Mouse (Mus musculus): Measurements from ENCODE around the gene Cep112. TPM values are rescaled to one million over a fixed set of nuclear protein-coding genes. Genes with fewer than 3 reads are reported as not detected.
A peak's percentile ranks its signal among the peaks of the same experiment; 100 is the strongest.

Gene Cep112
- polyA plus RNA-seq, 1 experiment from 2014 or later: 17.4 TPM

GRCm38 (mm10) chr11:108890544-108890943 is 465.6 kb downstream of the Cep112 start:
- peak overlapping the region; percentile 92 for H3K27ac ChIP-seq (replicated peaks; ENCODE audit: low read depth, low read length)
- H3K4me1 ChIP-seq (ENCODE audit: control insufficient read depth, insufficient read depth, low read length): peaks cover 27% of the 10 kb centered on the region
- no peaks in the 10 kb centered on the region for H3K36me3 ChIP-seq (ENCODE audit: control insufficient read depth, insufficient read depth, low read length)
- H3K9me3 ChIP-seq (ENCODE audit: control insufficient read depth, low read length): no peaks in the 10 kb centered on the region
- no peak for ATAC-seq (ENCODE audit: low read depth)
- DNase-seq (ENCODE audit: low spot score): no peak
- H3K27me3 ChIP-seq (replicated peaks; ENCODE audit: control insufficient read depth, insufficient read depth, low read length): no peaks in the 10 kb centered on the region
- H3K4me2 ChIP-seq (ENCODE audit: low read depth, low read length): peak overlapping the region; percentile 66
- peak overlapping the region; percentile 36 for H3K4me3 ChIP-seq (ENCODE audit: low read depth, low read length)
- WGBS: 15% methylated on average over 16 of the region's 16 CpGs
- H3K9ac ChIP-seq (ENCODE audit: low read depth, low read length): 0 out of 2 replicates have a peak overlapping the region, but pooled peaks have one; percentile 12

GRCm38 (mm10) chr11:108891111-108891870 is 466.3 kb downstream of the Cep112 start:
- H3K4me3 ChIP-seq (ENCODE audit: low read depth, low read length): peak overlapping the region; percentile 36
- under 1% methylated on average over 16 of the region's 17 CpGs for WGBS
- H3K27ac ChIP-seq (replicated peaks; ENCODE audit: low read depth, low read length): peak overlapping the region; percentile 92
- peaks cover 27% of the 10 kb centered on the region for H3K4me1 ChIP-seq (ENCODE audit: control insufficient read depth, insufficient read depth, low read length)
- DNase-seq (ENCODE audit: low spot score): peak; percentile 90
- ATAC-seq (ENCODE audit: low read depth): peak; percentile 90
- H3K36me3 ChIP-seq (ENCODE audit: control insufficient read depth, insufficient read depth, low read length): no peaks in the 10 kb centered on the region
- H3K9ac ChIP-seq (ENCODE audit: low read depth, low read length): peak overlapping the region; percentile 59
- no peaks in the 10 kb centered on the region for H3K9me3 ChIP-seq (ENCODE audit: control insufficient read depth, low read length)
- peak overlapping the region; percentile 66 for H3K4me2 ChIP-seq (ENCODE audit: low read depth, low read length)
- no peaks in the 10 kb centered on the region for H3K27me3 ChIP-seq (replicated peaks; ENCODE audit: control insufficient read depth, insufficient read depth, low read length)

- ATAC-seq (ENCODE audit: low read depth) (no peak), DNase-seq (ENCODE audit: low spot score) (no peak)
- Histone ChIP-seq H3K27me3 (replicated peaks; ENCODE audit: control insufficient read depth, insufficient read depth, low read length) (no peaks in the 10 kb centered on the region), H3K9me3 (ENCODE audit: control insufficient read depth, low read length) (no peaks in the 10 kb centered on the region), H3K4me2 (ENCODE audit: low read depth, low read length) (peak overlapping the region; percentile 66), H3K27ac (replicated peaks; ENCODE audit: low read depth, low read length) (peak overlapping the region; percentile 92), H3K36me3 (ENCODE audit: control insufficient read depth, insufficient read depth, low read length) (no peaks in the 10 kb centered on the region), H3K4me3 (ENCODE audit: low read depth, low read length) (peak overlapping the region; percentile 36), H3K4me1 (ENCODE audit: control insufficient read depth, insufficient read depth, low read length) (peaks cover 27% of the 10 kb centered on the region), H3K9ac (ENCODE audit: low read depth, low read length) (peak overlapping the region; percentile 59)
- WGBS: 3% methylated on average over 21 of the region's 21 CpGs
Observed at GRCm38 (mm10) chr11:108891871-108892380, 466.9 kb downstream of the Cep112 start.

- no peak overlapping the region for H3K27ac ChIP-seq (replicated peaks; ENCODE audit: low read depth, low read length)
- H3K27me3 ChIP-seq (replicated peaks; ENCODE audit: control insufficient read depth, insufficient read depth, low read length): no peaks in the 10 kb centered on the region
- H3K9me3 ChIP-seq (ENCODE audit: control insufficient read depth, low read length): no peaks in the 10 kb centered on the region
- ATAC-seq (ENCODE audit: low read depth) (no peak), DNase-seq (ENCODE audit: low spot score) (no peak)
- no peak overlapping the region for H3K4me3 ChIP-seq (ENCODE audit: low read depth, low read length)
- peak overlapping the region; percentile 30 for H3K4me2 ChIP-seq (ENCODE audit: low read depth, low read length)
- 9% methylated on average over 6 of the region's 7 CpGs for WGBS
- H3K9ac ChIP-seq (ENCODE audit: low read depth, low read length): no peak overlapping the region
- no peaks in the 10 kb centered on the region for H3K36me3 ChIP-seq (ENCODE audit: control insufficient read depth, insufficient read depth, low read length)
- peaks cover 27% of the 10 kb centered on the region for H3K4me1 ChIP-seq (ENCODE audit: control insufficient read depth, insufficient read depth, low read length)
Observed at GRCm38 (mm10) chr11:108892406-108892805, 467.4 kb downstream of the Cep112 start.

GRCm38 (mm10) chr11:108893232-108893790 is 468.3 kb downstream of the Cep112 start:
- peaks cover 27% of the 10 kb centered on the region for H3K4me1 ChIP-seq (ENCODE audit: control insufficient read depth, insufficient read depth, low read length)
- no peak for DNase-seq (ENCODE audit: low spot score)
- H3K4me3 ChIP-seq (ENCODE audit: low read depth, low read length): no peak overlapping the region
- H3K9ac ChIP-seq (ENCODE audit: low read depth, low read length): no peak overlapping the region
- H3K9me3 ChIP-seq (ENCODE audit: control insufficient read depth, low read length): no peaks in the 10 kb centered on the region
- H3K27ac ChIP-seq (replicated peaks; ENCODE audit: low read depth, low read length): no peak overlapping the region
- H3K27me3 ChIP-seq (replicated peaks; ENCODE audit: control insufficient read depth, insufficient read depth, low read length): no peaks in the 10 kb centered on the region
- no peak for ATAC-seq (ENCODE audit: low read depth)
- H3K4me2 ChIP-seq (ENCODE audit: low read depth, low read length): no peak overlapping the region
- H3K36me3 ChIP-seq (ENCODE audit: control insufficient read depth, insufficient read depth, low read length): no peaks in the 10 kb centered on the region
- 54% methylated on average over 12 of the region's 12 CpGs for WGBS

GRCm38 (mm10) chr11:108893855-108894510 is 469.0 kb downstream of the Cep112 start:
- Histone ChIP-seq H3K9me3 (ENCODE audit: control insufficient read depth, low read length) (no peaks in the 10 kb centered on the region), H3K36me3 (ENCODE audit: control insufficient read depth, insufficient read depth, low read length) (no peaks in the 10 kb centered on the region), H3K4me1 (ENCODE audit: control insufficient read depth, insufficient read depth, low read length) (peaks cover 27% of the 10 kb centered on the region), H3K9ac (ENCODE audit: low read depth, low read length) (no peak overlapping the region), H3K27ac (replicated peaks; ENCODE audit: low read depth, low read length) (no peak overlapping the region), H3K4me3 (ENCODE audit: low read depth, low read length) (no peak overlapping the region), H3K27me3 (replicated peaks; ENCODE audit: control insufficient read depth, insufficient read depth, low read length) (no peaks in the 10 kb centered on the region), H3K4me2 (ENCODE audit: low read depth, low read length) (no peak overlapping the region)
- DNase-seq (ENCODE audit: low spot score) (no peak), ATAC-seq (ENCODE audit: low read depth) (no peak)
- WGBS: 46% methylated on average over 9 of the region's 10 CpGs

- peaks cover 20% of the 10 kb centered on the region for H3K4me1 ChIP-seq (ENCODE audit: control insufficient read depth, insufficient read depth, low read length)
- no peaks in the 10 kb centered on the region for H3K27me3 ChIP-seq (replicated peaks; ENCODE audit: control insufficient read depth, insufficient read depth, low read length)
- DNase-seq (ENCODE audit: low spot score) (no peak), ATAC-seq (ENCODE audit: low read depth) (no peak)
- no peaks in the 10 kb centered on the region for H3K9me3 ChIP-seq (ENCODE audit: control insufficient read depth, low read length)
- H3K27ac ChIP-seq (replicated peaks; ENCODE audit: low read depth, low read length): no peak overlapping the region
- H3K36me3 ChIP-seq (ENCODE audit: control insufficient read depth, insufficient read depth, low read length): no peaks in the 10 kb centered on the region
- H3K4me2 ChIP-seq (ENCODE audit: low read depth, low read length): no peak overlapping the region
- WGBS: 93% methylated on average over 4 of the region's 4 CpGs
- H3K4me3 ChIP-seq (ENCODE audit: low read depth, low read length): no peak overlapping the region
- no peak overlapping the region for H3K9ac ChIP-seq (ENCODE audit: low read depth, low read length)
Observed at GRCm38 (mm10) chr11:108897034-108897433, 472.0 kb downstream of the Cep112 start.

- H3K9me3 ChIP-seq (ENCODE audit: control insufficient read depth, low read length): no peaks in the 10 kb centered on the region
- no peak overlapping the region for H3K9ac ChIP-seq (ENCODE audit: low read depth, low read length)
- DNase-seq (ENCODE audit: low spot score): no peak
- peaks cover 18% of the 10 kb centered on the region; the same call in 1 of the 2 replicates for H3K4me1 ChIP-seq (ENCODE audit: control insufficient read depth, insufficient read depth, low read length)
- no peak overlapping the region for H3K27ac ChIP-seq (replicated peaks; ENCODE audit: low read depth, low read length)
- 75% methylated on average over 8 of the region's 9 CpGs for WGBS
- H3K27me3 ChIP-seq (replicated peaks; ENCODE audit: control insufficient read depth, insufficient read depth, low read length): no peaks in the 10 kb centered on the region
- ATAC-seq (ENCODE audit: low read depth): no peak
- H3K4me2 ChIP-seq (ENCODE audit: low read depth, low read length): no peak overlapping the region
- H3K4me3 ChIP-seq (ENCODE audit: low read depth, low read length): no peak overlapping the region
- no peaks in the 10 kb centered on the region for H3K36me3 ChIP-seq (ENCODE audit: control insufficient read depth, insufficient read depth, low read length)
Observed at GRCm38 (mm10) chr11:108898063-108898462, 473.1 kb downstream of the Cep112 start.

Measured in embryonic facial prominence, embryonic 14.5 days (tissue).